Mouse (Mus musculus) ES-Bruce4 (cell line): ENCODE results near the gene Dlgap1.

Experiments
- CTCF ChIP-seq: IDR thresholded peaks from one replicate; pipeline ENCODE4 v1.8.1; 2011; ENCODE audit warnings: low read depth, low read length
- EP300 ChIP-seq: IDR thresholded peaks from 2 replicates; pipeline ENCODE4 v1.6.1; 2011; ENCODE audit warnings: low read depth, low read length; ENCODE audit not compliant: insufficient read depth
- POLR2A ChIP-seq: IDR thresholded peaks from one replicate; pipeline ENCODE4 v1.8.1; 2011; ENCODE audit warnings: low read length; ENCODE audit not compliant: insufficient read depth

DNA sequence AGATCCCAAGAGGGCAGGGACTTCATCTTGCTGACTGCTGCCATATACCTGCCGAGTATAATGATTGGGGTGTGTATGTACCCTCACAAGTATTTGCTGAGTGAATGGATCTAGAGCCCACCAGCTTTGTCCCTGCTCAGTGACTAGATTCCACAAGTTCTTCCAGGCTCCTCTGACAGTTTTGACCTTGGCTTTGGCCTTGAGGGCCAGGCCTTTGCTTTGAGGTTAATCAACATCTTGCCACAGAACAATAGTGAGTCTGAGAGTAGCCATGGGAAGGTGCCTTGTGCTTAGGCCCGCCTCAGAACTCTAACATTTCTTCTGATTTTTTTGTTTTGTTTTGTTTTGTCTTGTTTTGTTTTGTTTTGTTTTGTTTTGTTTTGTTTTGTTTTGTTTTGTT lies 837.7 kb downstream of the Dlgap1 start:
- TF ChIP-seq CTCF (no peak), POLR2A (no peak), EP300 (peak; percentile 62; the same call in 1 of the 2 replicates)
